Mouse (Mus musculus): ENCODE data around the gene Osgin1.

The Osgin1 gene

GRCm38 (mm10) chr8:119446211-119446989, 12.5 kb downstream of the Osgin1 start, which contains the start of gene Necab2:
TSS of gene Necab2 (plus strand) at chr8:119446719.
- DNase-seq = peak; percentile 79 to 87

- DNase-seq = no peak
Observed at GRCm38 (mm10) chr8:119446990-119447780, 13.3 kb downstream of the Osgin1 start.

GRCm38 (mm10) chr8:119447781-119448170, 13.9 kb downstream of the Osgin1 start:
- DNase-seq = no peak

GRCm38 (mm10) chr8:119449627-119450026, 15.7 kb downstream of the Osgin1 start:
- DNase-seq = no peak

- DNase-seq = no peak
Observed at GRCm38 (mm10) chr8:119451131-119451530, 17.2 kb downstream of the Osgin1 start.

- DNase-seq = no peak
Observed at GRCm38 (mm10) chr8:119452919-119453318, 19.0 kb downstream of the Osgin1 start.

GRCm38 (mm10) chr8:119456045-119456444, 22.1 kb downstream of the Osgin1 start:
- no peak for DNase-seq

- DNase-seq = no peak
Observed at GRCm38 (mm10) chr8:119459724-119460123, 25.8 kb downstream of the Osgin1 start.

- DNase-seq = no peak
Observed at GRCm38 (mm10) chr8:119461356-119461755, 27.4 kb downstream of the Osgin1 start.

- DNase-seq = peak; percentile 21 to 43
Observed at GRCm38 (mm10) chr8:119463709-119464108, 29.8 kb downstream of the Osgin1 start.

- DNase-seq = peak in 1 of 2 experiments; percentile 43
Observed at GRCm38 (mm10) chr8:119466105-119466504, 32.2 kb downstream of the Osgin1 start.

GRCm38 (mm10) chr8:119466794-119467193, 32.9 kb downstream of the Osgin1 start:
- DNase-seq = no peak

GRCm38 (mm10) chr8:119468091-119468490, 34.2 kb downstream of the Osgin1 start:
- DNase-seq = no peak

GRCm38 (mm10) chr8:119478684-119479083, 44.8 kb downstream of the Osgin1 start:
- DNase-seq = no peak

GRCm38 (mm10) chr8:119484145-119484896, 50.4 kb downstream of the Osgin1 start:
- no peak for DNase-seq

- DNase-seq = no peak
Observed at GRCm38 (mm10) chr8:119487093-119487492, 53.2 kb downstream of the Osgin1 start.

Data from lung, postnatal 4 days (tissue).